21 mouse cellular contexts compared by ENCODE assay signal in genomic region chr1:179511895-179512294, GRCm38 (mm10). TPM values are rescaled to one million over a fixed set of nuclear protein-coding genes. Genes with fewer than 3 reads are reported as not detected.
A peak's percentile ranks its signal among the peaks of the same experiment; 100 is the strongest.
DNase-seq lines count a peak whose midpoint lies in the region; ATAC-seq lines count a peak whose summit lies in the region.
"Had no signal": no experiment of that assay in that cellular context is flagged by ENCODE, and none has a peak within 500 bp of the region (broad histone marks: within the 10 kb centered on the region; RNA-seq: fewer than 3 reads in every experiment).

No protein-coding gene starts in this region.

- no peak overlapping the region for H3K4me3 ChIP-seq in forebrain, embryonic 15.5 days
- no peak overlapping the region for H3K4me3 ChIP-seq in forebrain, embryonic 11.5 days (ENCODE audit: low read depth, low read length)
- H3K4me3 ChIP-seq in hindbrain, embryonic 10.5 days = no peak overlapping the region
- H3K4me3 ChIP-seq: heart, embryonic 10.5 days; hindbrain, embryonic 13.5 days; neural tube, embryonic 13.5 days had no signal

- no peaks in the 10 kb centered on the region for H3K9me3 ChIP-seq in forebrain, embryonic 15.5 days
- H3K9me3 ChIP-seq in forebrain, embryonic 11.5 days (ENCODE audit: control insufficient read depth, low read length) = no peaks in the 10 kb centered on the region
- no peaks in the 10 kb centered on the region for H3K9me3 ChIP-seq in hindbrain, embryonic 10.5 days
- H3K9me3 ChIP-seq: heart, embryonic 10.5 days; hindbrain, embryonic 13.5 days; neural tube, embryonic 13.5 days had no signal

- WGBS in forebrain, embryonic 15.5 days = 72% methylated on average over 7 of the region's 7 CpGs
- 86% methylated on average over 7 of the region's 7 CpGs for WGBS in forebrain, embryonic 11.5 days
- WGBS in hindbrain, embryonic 10.5 days = 86% methylated on average over 7 of the region's 7 CpGs

- H3K4me1 ChIP-seq in forebrain, embryonic 15.5 days = peaks cover 13% of the 10 kb centered on the region
- H3K4me1 ChIP-seq in forebrain, embryonic 11.5 days (replicated peaks; ENCODE audit: control insufficient read depth, insufficient read depth, low read length) = no peaks in the 10 kb centered on the region
- H3K4me1 ChIP-seq in hindbrain, embryonic 10.5 days (replicated peaks) = peaks cover 11% of the 10 kb centered on the region

- intact Hi-C loops in left cerebral cortex, postnatal 10 days (cut with DNase I) = loop anchor here (5.0 kb wide), 1 partner anchor 110 kb away; no protein-coding TSS in a partner anchor

- no peak overlapping the region for H3K27ac ChIP-seq in forebrain, embryonic 15.5 days (replicated peaks)
- H3K27ac ChIP-seq in forebrain, embryonic 11.5 days (ENCODE audit: low read depth, low read length) = no peak overlapping the region
- no peak overlapping the region for H3K27ac ChIP-seq in hindbrain, embryonic 10.5 days
- H3K27ac ChIP-seq: heart, embryonic 10.5 days; hindbrain, embryonic 13.5 days; neural tube, embryonic 13.5 days; stomach, postnatal 0 days had no signal

- ATAC-seq in forebrain, embryonic 15.5 days (replicated peaks) = 0 out of 2 replicates have a peak, but pooled peaks have one; percentile 23
- ATAC-seq in forebrain, embryonic 11.5 days (replicated peaks; ENCODE audit: low FRiP score) = no peak
- ATAC-seq: inflammation-experienced regulatory T-cells, adult 6 months; lung, postnatal 0 days had no signal

- no peak overlapping the region for H3K9ac ChIP-seq in forebrain, embryonic 15.5 days (replicated peaks)
- H3K9ac ChIP-seq in forebrain, embryonic 11.5 days (ENCODE audit: low read length) = no peak overlapping the region
- H3K9ac ChIP-seq: hindbrain, embryonic 13.5 days; neural tube, embryonic 13.5 days had no signal

- DNase-seq in forebrain, embryonic 11.5 days (ENCODE audit: low spot score) = no peak
- DNase-seq in left cerebral cortex, postnatal 10 days (ENCODE audit: extremely low spot score in 1 of 2, low spot score in 2 of 2) = peak; percentile 27 to 30
- no peak for DNase-seq in left cerebral cortex, adult 11 months (ENCODE audit: low spot score)
- DNase-seq in ZHBTc4 (ENCODE audit: low read depth, low spot score) = peak; percentile 45
- DNase-seq in right cerebral cortex, adult 2 months (ENCODE audit: low spot score in 2 of 2) = peak; percentile 26 to 30
- no peak for DNase-seq in hindbrain, embryonic 10.5 days (ENCODE audit: low spot score)
- DNase-seq in urinary bladder, adult 2 months (ENCODE audit: low spot score) = no peak
- DNase-seq: adrenal gland, postnatal 36 days; cerebellum, adult 18-20 months; cerebellum, postnatal 25 days; kidney, adult 9 months; kidney, postnatal 36 days; liver had no signal

- no peak overlapping the region for H3K4me2 ChIP-seq in forebrain, embryonic 15.5 days (replicated peaks)
- H3K4me2 ChIP-seq in forebrain, embryonic 11.5 days (ENCODE audit: low read depth, low read length, severe bottlenecking) = no peak overlapping the region
- H3K4me2 ChIP-seq: hindbrain, embryonic 13.5 days; midbrain, embryonic 11.5 days; neural tube, embryonic 13.5 days had no signal

- no peaks in the 10 kb centered on the region for H3K27me3 ChIP-seq in forebrain, embryonic 15.5 days
- no peaks in the 10 kb centered on the region for H3K27me3 ChIP-seq in forebrain, embryonic 11.5 days (ENCODE audit: control insufficient read depth, insufficient read depth, low read length)
- no peaks in the 10 kb centered on the region for H3K27me3 ChIP-seq in hindbrain, embryonic 10.5 days (ENCODE audit: insufficient read depth, poor library complexity, severe bottlenecking)
- H3K27me3 ChIP-seq: neural tube, embryonic 13.5 days had no signal

- H3K36me3 ChIP-seq in forebrain, embryonic 15.5 days = no peaks in the 10 kb centered on the region
- no peaks in the 10 kb centered on the region for H3K36me3 ChIP-seq in forebrain, embryonic 11.5 days (ENCODE audit: control insufficient read depth, insufficient read depth, low read length)
- H3K36me3 ChIP-seq in hindbrain, embryonic 10.5 days = no peaks in the 10 kb centered on the region
- H3K36me3 ChIP-seq: heart, embryonic 10.5 days; hindbrain, embryonic 13.5 days; neural tube, embryonic 13.5 days had no signal

RNA-seq across cellular contexts. Expression of gene Smyd3, which starts 5.9 kb away (rescaled TPM):
- 23.9 and 25.8 TPM in 2 replicates for polyA plus RNA-seq in forebrain, embryonic 15.5 days (2015; fragmentation: Nextera tagmentation; extraction: Ambion mirVana)
- polyA plus RNA-seq in forebrain, embryonic 11.5 days (2014; fragmentation: Nextera tagmentation; extraction: Ambion mirVana) = 14.1 and 16.1 TPM in 2 replicates
- 10 to 100 TPM; 20.3 to 30.9 TPM for total RNA-seq in left cerebral cortex, postnatal 10 days (2021)
- 17.8 and 18.0 TPM in 2 replicates for polyA plus RNA-seq in hindbrain, embryonic 10.5 days (2016; fragmentation: Nextera tagmentation; extraction: Ambion mirVana)
- polyA plus RNA-seq in urinary bladder, adult 2 months (2012; rRNA removed) = 7.9 and 9.8 TPM in 2 replicates

RNA-seq across cellular contexts. Expression of gene Tfb2m, which starts 34.2 kb away (rescaled TPM):
- polyA plus RNA-seq in forebrain, embryonic 15.5 days (2015; fragmentation: Nextera tagmentation; extraction: Ambion mirVana) = 37.9 and 39.4 TPM in 2 replicates
- polyA plus RNA-seq in forebrain, embryonic 11.5 days (2014; fragmentation: Nextera tagmentation; extraction: Ambion mirVana) = 23.8 and 25.1 TPM in 2 replicates
- total RNA-seq in left cerebral cortex, postnatal 10 days (2021) = 10 to 100 TPM; 27.4 to 28.1 TPM
- 18.2 and 22.0 TPM in 2 replicates for polyA plus RNA-seq in hindbrain, embryonic 10.5 days (2016; fragmentation: Nextera tagmentation; extraction: Ambion mirVana)
- polyA plus RNA-seq in urinary bladder, adult 2 months (2012; rRNA removed) = 27.3 and 30.4 TPM in 2 replicates

RNA-seq across cellular contexts. Expression of gene Cnst, which starts 34.3 kb away (rescaled TPM):
- 29.9 and 32.1 TPM in 2 replicates for polyA plus RNA-seq in forebrain, embryonic 15.5 days (2015; fragmentation: Nextera tagmentation; extraction: Ambion mirVana)
- 23.5 and 23.6 TPM in 2 replicates for polyA plus RNA-seq in forebrain, embryonic 11.5 days (2014; fragmentation: Nextera tagmentation; extraction: Ambion mirVana)
- total RNA-seq in left cerebral cortex, postnatal 10 days (2021) = 10 to 100 TPM; 30.6 to 30.8 TPM
- 21.4 and 21.6 TPM in 2 replicates for polyA plus RNA-seq in hindbrain, embryonic 10.5 days (2016; fragmentation: Nextera tagmentation; extraction: Ambion mirVana)
- polyA plus RNA-seq in urinary bladder, adult 2 months (2012; rRNA removed) = 20.8 and 21.6 TPM in 2 replicates

Comparison
In these comparisons a context has a peak if more than half of its experiments do, and no peak if none do; other contexts are left out.
1. DNase-seq: peak in left cerebral cortex, postnatal 10 days (2 of 2), ZHBTc4 (single experiment) and right cerebral cortex, adult 2 months (2 of 2); none in forebrain, embryonic 11.5 days (single experiment), left cerebral cortex, adult 11 months (single experiment), hindbrain, embryonic 10.5 days (single experiment) and urinary bladder, adult 2 months (single experiment).